Mouse (Mus musculus) cortical plate, adult 2 months (tissue): Measurements from ENCODE around the gene Nfib.

Experiments
- CTCF ChIP-seq: fragments of 200-500 bp; IDR thresholded peaks from 2 replicates; pipeline ENCODE4 v1.5.1; 2011; ENCODE audit warnings: mild to moderate bottlenecking, control low read depth, low read length; ENCODE audit not compliant: insufficient read depth; ENCODE audit errors: extremely low read depth
- POLR2A ChIP-seq: fragments of 200-500 bp; IDR thresholded peaks from 2 replicates; pipeline ENCODE4 v1.6.1; 2011; ENCODE audit warnings: mild to moderate bottlenecking, low read length, control low read depth; ENCODE audit not compliant: insufficient read depth; ENCODE audit errors: extremely low read depth

DNA sequence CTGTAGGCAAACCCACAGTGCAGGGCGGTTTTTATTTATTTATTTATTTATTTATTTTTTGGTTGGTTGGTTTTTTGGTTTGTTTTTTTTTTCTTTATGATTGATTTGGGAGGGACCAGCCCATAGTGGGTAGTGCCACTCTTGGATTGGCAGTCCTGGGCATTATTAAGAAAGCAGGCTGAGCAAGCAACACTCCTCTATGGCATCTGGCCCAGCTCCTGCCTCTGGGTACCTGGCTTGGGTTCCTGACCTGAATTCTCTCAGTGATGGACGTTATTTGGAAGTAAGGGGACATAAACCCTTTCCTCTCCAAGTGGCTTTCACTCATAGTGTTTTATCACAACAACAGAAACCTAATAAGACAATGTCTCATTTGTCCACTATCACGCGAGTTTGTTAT is 309.5 kb downstream of the Nfib start:
- TF ChIP-seq POLR2A = no peak
- TF ChIP-seq CTCF = no peak
